Mouse (Mus musculus) neural tube, embryonic 11.5 days (tissue): ENCODE results near the gene Notch1. TPM values are rescaled to one million over a fixed set of nuclear protein-coding genes. Genes with fewer than 3 reads are reported as not detected.

ENCODE experiments used
- ATAC-seq: fragments of 200-750 bp; cut with Nextera tagmentation; 2 replicates; pipeline ENCODE4 v1.8.0; 2017; ENCODE audit warnings: moderate number of reproducible peaks, mild to moderate bottlenecking, moderate TSS enrichment, moderate library complexity; ENCODE audit not compliant: insufficient read depth, low FRiP score, low TSS enrichment
- DNase-seq: peaks from one replicate; pipeline ENCODE4 v3.0.0-alpha.2; 2015; ENCODE audit warnings: low spot score
- H3K27ac ChIP-seq: fragments of 300-500 bp; sonication (generic); 2 replicates; pipeline ENCODE4 v1.5.1; 2014; ENCODE audit warnings: low read depth, mild to moderate bottlenecking, low read length
- H3K27me3 ChIP-seq: fragments of 300-500 bp; sonication (generic); 2 replicates; pipeline ENCODE4 v1.6.1; 2014; ENCODE audit warnings: mild to moderate bottlenecking, low read length, mixed read lengths; ENCODE audit not compliant: control insufficient read depth, insufficient read depth
- H3K36me3 ChIP-seq: fragments of 300-500 bp; sonication (generic); 2 replicates; pipeline ENCODE4 v1.6.1; 2014; ENCODE audit warnings: mild to moderate bottlenecking, low read length, moderate library complexity, mixed read lengths; ENCODE audit not compliant: control insufficient read depth, insufficient read depth
- H3K4me1 ChIP-seq: fragments of 300-500 bp; sonication (generic); 2 replicates; pipeline ENCODE4 v1.6.1; 2014; ENCODE audit warnings: low read length, mixed read lengths; ENCODE audit not compliant: control insufficient read depth, insufficient read depth
- H3K4me2 ChIP-seq: fragments of 300-500 bp; sonication (generic); 2 replicates; pipeline ENCODE4 v1.6.1; 2014; ENCODE audit warnings: low read depth, mild to moderate bottlenecking, moderate library complexity
- H3K4me3 ChIP-seq: fragments of 300-500 bp; sonication (generic); 2 replicates; pipeline ENCODE4 v1.5.1; 2014; ENCODE audit warnings: low read depth, low read length
- H3K9ac ChIP-seq: fragments of 300-500 bp; sonication (generic); 2 replicates; pipeline ENCODE4 v1.6.1; 2014; ENCODE audit warnings: mild to moderate bottlenecking, low read length
- H3K9me3 ChIP-seq: fragments of 300-500 bp; sonication (generic); 2 replicates; pipeline ENCODE4 v1.6.1; 2016; ENCODE audit warnings: low read length; ENCODE audit not compliant: control insufficient read depth
- WGBS: fragments of 180-500 bp; shearing (Covaris S2); extraction: QIAGEN DNeasy Blood & Tissue Kit; methylation state at CpG from one replicate; pipeline ENCODE4 v1.1.7; 2014; 5-methylcytosine and 5-hydroxymethylcytosine counted together
- microRNA-seq: library from miRNA; unstranded; fragments of <30 nt; microRNA quantifications from one replicate; pipeline ENCODE4, GENCODE M21; 2016
- polyA plus RNA-seq: library from polyadenylated mRNA; unstranded; fragments of >200 nt; fragmentation: Nextera tagmentation; extraction: Ambion mirVana; gene quantifications from 2 replicates; pipeline ENCODE4 v1.2.1, GENCODE M21; 2014

Notch1 gene
- polyA plus RNA-seq, 1 experiment from 2014 or later, result 60.4 TPM

- H3K4me2 ChIP-seq, result no peak overlapping the region
- H3K36me3 ChIP-seq, result peaks cover 16% of the 10 kb centered on the region; the same call in 1 of the 2 replicates
- no peak overlapping the region for H3K9ac ChIP-seq
- H3K27ac ChIP-seq, result no peak overlapping the region
- no peaks in the 10 kb centered on the region for H3K27me3 ChIP-seq
- no peak overlapping the region for H3K4me3 ChIP-seq
- 90% methylated on average over 4 of the region's 5 CpGs for WGBS
- peaks cover 9% of the 10 kb centered on the region for H3K4me1 ChIP-seq
- H3K9me3 ChIP-seq, result no peaks in the 10 kb centered on the region
- ATAC-seq, result no peak
- no peak for DNase-seq
These were observed 105.5 kb downstream of the Notch1 start for GRCm38 (mm10) chr2:26410931-26411411.

- H3K36me3 ChIP-seq, result peaks cover 11% of the 10 kb centered on the region; the same call in 1 of the 2 replicates
- H3K9me3 ChIP-seq, result no peaks in the 10 kb centered on the region
- no peaks in the 10 kb centered on the region for H3K27me3 ChIP-seq
- ATAC-seq (no peak), DNase-seq (no peak)
- H3K4me3 ChIP-seq, result no peak overlapping the region
- H3K27ac ChIP-seq, result no peak overlapping the region
- H3K4me2 ChIP-seq, result no peak overlapping the region
- no peak overlapping the region for H3K9ac ChIP-seq
- peaks cover 13% of the 10 kb centered on the region for H3K4me1 ChIP-seq
- WGBS, result 71% methylated on average over 5 of the region's 5 CpGs
These were observed 106.4 kb downstream of the Notch1 start for GRCm38 (mm10) chr2:26410091-26410490.

GRCm38 (mm10) chr2:26409362-26409761 is 107.1 kb downstream of the Notch1 start:
- H3K4me1 ChIP-seq, result peaks cover 13% of the 10 kb centered on the region
- H3K4me3 ChIP-seq, result peak overlapping the region; percentile 88; the same call in 1 of the 2 replicates
- no peak overlapping the region for H3K9ac ChIP-seq
- DNase-seq (no peak), ATAC-seq (peak; percentile 42; the same call in 1 of the 2 replicates)
- no peak overlapping the region for H3K27ac ChIP-seq
- 57% methylated on average over 3 of the region's 3 CpGs for WGBS
- peaks cover 9% of the 10 kb centered on the region; the same call in 1 of the 2 replicates for H3K36me3 ChIP-seq
- H3K9me3 ChIP-seq, result no peaks in the 10 kb centered on the region
- no peak overlapping the region for H3K4me2 ChIP-seq
- no peaks in the 10 kb centered on the region for H3K27me3 ChIP-seq

GRCm38 (mm10) chr2:26408515-26409356 is 107.7 kb downstream of the Notch1 start, which contains the start of gene Inpp5e:
Gene Inpp5e (minus strand): TSS chr2:26409203.
- Histone ChIP-seq H3K9me3 (no peaks in the 10 kb centered on the region), H3K4me1 (peaks cover 13% of the 10 kb centered on the region), H3K27me3 (no peaks in the 10 kb centered on the region), H3K4me3 (peak within 1 kb of the TSS; percentile 88), H3K36me3 (peaks cover 9% of the 10 kb centered on the region; the same call in 1 of the 2 replicates), H3K27ac (peak within 1 kb of the TSS; percentile 67), H3K4me2 (peak within 1 kb of the TSS; percentile 83), H3K9ac (peak within 1 kb of the TSS; percentile 95)
- DNase-seq, result peak; percentile 96
- WGBS, result under 1% methylated on average over 57 of the region's 57 CpGs
- ATAC-seq, result peak; percentile 96

Small RNAs within 50 kb of the gene (microRNA-seq; reads per million reads assigned to microRNA genes)
- 1.3 reads per million for gene Mir6996

Other genes starting within 250 kb of the Notch1 start
- not detected in 2 replicates for gene Ccdc187, start 222.1 kb downstream of the Notch1 start, polyA plus RNA-seq
- gene Gpsm1, start 201.1 kb downstream of the Notch1 start, polyA plus RNA-seq, result 58.8 and 65.0 TPM in 2 replicates
- gene Dnlz, start 164.6 kb downstream of the Notch1 start, polyA plus RNA-seq, result 33.8 and 35.6 TPM in 2 replicates
- gene Card9, start 155.7 kb downstream of the Notch1 start, polyA plus RNA-seq, result 0.41 and 1.4 TPM in 2 replicates
- 26.5 and 26.9 TPM in 2 replicates for gene Snapc4, start 136.0 kb downstream of the Notch1 start, polyA plus RNA-seq
- gene Entr1, start 127.3 kb downstream of the Notch1 start, polyA plus RNA-seq, result 126 and 145 TPM in 2 replicates
- 113 and 117 TPM in 2 replicates for gene Pmpca, start 127.3 kb downstream of the Notch1 start, polyA plus RNA-seq
- gene Inpp5e, start 107.5 kb downstream of the Notch1 start, polyA plus RNA-seq, result 25.4 and 26.2 TPM in 2 replicates
- 40.2 and 40.5 TPM in 2 replicates for gene Sec16a, start 71.4 kb downstream of the Notch1 start, polyA plus RNA-seq
- gene Egfl7, start 63.4 kb upstream of the Notch1 start, polyA plus RNA-seq, result 68.5 and 75.7 TPM in 2 replicates
- gene Gm20532, start 70.0 kb upstream of the Notch1 start, polyA plus RNA-seq, result not detected in 2 replicates
- gene Agpat2, start 87.8 kb upstream of the Notch1 start, polyA plus RNA-seq, result 6.8 and 7.5 TPM in 2 replicates
- gene Fam69b, start 111.8 kb upstream of the Notch1 start, polyA plus RNA-seq, result 43.7 and 50.3 TPM in 2 replicates
- gene Lcn4, start 154.6 kb upstream of the Notch1 start, polyA plus RNA-seq, result not detected in 2 replicates